Mouse (Mus musculus): Measurements from ENCODE around the gene Sult1a1. TPM values are rescaled to one million over a fixed set of nuclear protein-coding genes. Genes with fewer than 3 reads are reported as not detected.

Sult1a1 gene
- total RNA-seq, 2 experiments from 2014 or later: 13.8 to 24.7 TPM

DNA sequence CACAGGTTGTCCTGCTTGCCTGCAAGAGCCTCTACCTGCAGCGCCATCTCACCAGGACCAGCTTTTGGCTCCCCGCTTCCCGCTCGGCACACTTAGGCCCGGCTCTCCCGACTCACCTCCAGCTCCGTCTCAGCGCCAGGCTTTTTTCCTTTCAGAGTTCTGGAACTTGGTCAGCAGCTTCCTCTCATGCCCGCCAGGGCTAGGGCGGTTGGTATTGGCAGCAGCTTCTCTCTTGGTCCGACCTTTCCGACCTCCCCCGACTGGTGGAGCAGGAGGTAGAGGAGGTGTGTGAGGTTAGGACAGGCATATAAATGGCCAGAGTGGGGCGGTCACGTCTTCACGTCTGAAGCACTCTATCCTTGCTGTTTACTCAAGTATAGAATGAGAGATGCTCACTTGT is 51.5 kb downstream of the Sult1a1 start:
- no peak for DNase-seq

GRCm38 (mm10) chr7:126623381-126623780 is 52.9 kb downstream of the Sult1a1 start:
- no peak for DNase-seq

Other genes starting within 250 kb of the Sult1a1 start
- gene Rabep2, start 247.7 kb downstream of the Sult1a1 start, total RNA-seq (2021): 10 to 100 TPM; 11.4 to 15.2 TPM
- over 10,000 TPM; 11,325 to 12,607 TPM for gene Atp2a1, start 213.3 kb downstream of the Sult1a1 start, total RNA-seq (2021)
- gene Sh2b1, start 201.0 kb downstream of the Sult1a1 start, total RNA-seq (2021): 10 to 100 TPM; 52.0 to 53.7 TPM
- gene Tufm, start 189.1 kb downstream of the Sult1a1 start, total RNA-seq (2021): 100 to 1,000 TPM in 1 of 2 experiments, 10 to 100 TPM in 1; 99.0 to 114 TPM
- gene Atxn2l, start 173.0 kb downstream of the Sult1a1 start, total RNA-seq (2021): 10 to 100 TPM; 33.6 to 45.6 TPM
- 100 to 1,000 TPM; 147 to 153 TPM for gene Eif3c, start 110.0 kb downstream of the Sult1a1 start, total RNA-seq (2021)
- gene Apobr, start 91.5 kb downstream of the Sult1a1 start, total RNA-seq (2021): 1 to 10 TPM in 1 of 2 experiments, under 1 TPM in 1; 0.59 to 1.0 TPM
- 10 to 100 TPM in 1 of 2 experiments, 1 to 10 TPM in 1; 6.3 to 14.3 TPM for gene Cln3, start 90.6 kb downstream of the Sult1a1 start, total RNA-seq (2021)
- not detected for gene Il27, start 81.5 kb downstream of the Sult1a1 start, total RNA-seq (2021)
- 10 to 100 TPM; 19.0 to 25.3 TPM for gene Nupr1, start 45.6 kb downstream of the Sult1a1 start, total RNA-seq (2021)
- 10 to 100 TPM; 21.9 to 22.9 TPM for gene Sgf29, start 27.1 kb downstream of the Sult1a1 start, total RNA-seq (2021)
- 10 to 100 TPM; 53.6 to 54.4 TPM for gene Bola2, start 19.0 kb upstream of the Sult1a1 start, total RNA-seq (2021)
- gene Slx1b, start 19.4 kb upstream of the Sult1a1 start, total RNA-seq (2021): 1 to 10 TPM; 4.2 to 6.1 TPM
- 1 to 10 TPM; 5.0 to 7.0 TPM for gene Coro1a, start 31.4 kb upstream of the Sult1a1 start, total RNA-seq (2021)
- gene Mapk3, start 83.2 kb upstream of the Sult1a1 start, total RNA-seq (2021): 10 to 100 TPM; 43.7 to 54.7 TPM
- 1 to 10 TPM; 1.0 to 4.0 TPM for gene Gdpd3, start 89.9 kb upstream of the Sult1a1 start, total RNA-seq (2021)
- gene Ypel3, start 100.5 kb upstream of the Sult1a1 start, total RNA-seq (2021): 10 to 100 TPM; 56.3 to 62.9 TPM
- gene Tbx6, start 105.1 kb upstream of the Sult1a1 start, total RNA-seq (2021): under 1 TPM; 0.38 to 0.75 TPM
- gene Ppp4c, start 116.1 kb upstream of the Sult1a1 start, total RNA-seq (2021): 10 to 100 TPM; 44.2 to 48.8 TPM
- 10 to 100 TPM; 10.3 to 10.5 TPM for gene Fam57b, start 121.2 kb upstream of the Sult1a1 start, total RNA-seq (2021)
- gene 4930451I11Rik, start 155.2 kb upstream of the Sult1a1 start, total RNA-seq (2021): not detected
- gene Doc2a, start 171.0 kb upstream of the Sult1a1 start, total RNA-seq (2021): under 1 TPM; 0.14 to 0.68 TPM
- 10 to 100 TPM; 11.9 to 18.1 TPM for gene Hirip3, start 185.5 kb upstream of the Sult1a1 start, total RNA-seq (2021)
- gene Ino80e, start 185.9 kb upstream of the Sult1a1 start, total RNA-seq (2021): 10 to 100 TPM; 18.6 to 23.6 TPM
- 10 to 100 TPM; 40.2 to 52.3 TPM for gene Taok2, start 208.3 kb upstream of the Sult1a1 start, total RNA-seq (2021)
- 10 to 100 TPM; 16.2 to 17.3 TPM for gene Tmem219, start 246.5 kb upstream of the Sult1a1 start, total RNA-seq (2021)